Mouse (Mus musculus) Patski (cell line): ENCODE measurements around the gene Shank1. TPM values are rescaled to one million over a fixed set of nuclear protein-coding genes. Genes with fewer than 3 reads are reported as not detected.

ENCODE experiments used
- ATAC-seq: fragments of 100-300 bp; one replicate; pipeline ENCODE4 v1.8.0; 2021
- CTCF ChIA-PET: fragments of 350-600 bp; sonication (Branson Sonifier 250); formaldehyde crosslinking; loops from one replicate; lab custom pipeline; 2022; ENCODE audit warnings: inconsistent platforms; lab: Charles Lee
- POLR2A ChIA-PET: fragments of 350-600 bp; sonication (Branson Sonifier 250); formaldehyde crosslinking; loops from one replicate; lab custom pipeline; 2022; ENCODE audit warnings: antibody characterized with exemption, inconsistent platforms; lab: Charles Lee
- DNase-seq: peaks from one replicate; pipeline ENCODE4 v3.0.0-alpha.2; 2011; ENCODE audit warnings: low read depth, low spot score
- H3K27me3 ChIP-seq: fragments of 371-371 bp; one replicate; pipeline ENCODE4 v1.5.1; 2021
- CTCF ChIP-seq: fragments of 100-300 bp; IDR thresholded peaks from one replicate; pipeline ENCODE4 v1.5.1; 2021
- in situ Hi-C: fragments of 300-500 bp; cut with MboI; formaldehyde crosslinking; loops from 3 replicates; pipeline ENCODE4 v1.11.1; 2018; ENCODE audit warnings: low pct_unique_long_range_greater_than_20kb, mixed read lengths
- polyA plus RNA-seq: library from polyadenylated mRNA; unstranded; gene quantifications from one replicate; pipeline ENCODE4 v1.2.3, GENCODE M21; 2021

Shank1 gene
- polyA plus RNA-seq, 1 experiment from 2014 or later = 1.9 TPM

DNA sequence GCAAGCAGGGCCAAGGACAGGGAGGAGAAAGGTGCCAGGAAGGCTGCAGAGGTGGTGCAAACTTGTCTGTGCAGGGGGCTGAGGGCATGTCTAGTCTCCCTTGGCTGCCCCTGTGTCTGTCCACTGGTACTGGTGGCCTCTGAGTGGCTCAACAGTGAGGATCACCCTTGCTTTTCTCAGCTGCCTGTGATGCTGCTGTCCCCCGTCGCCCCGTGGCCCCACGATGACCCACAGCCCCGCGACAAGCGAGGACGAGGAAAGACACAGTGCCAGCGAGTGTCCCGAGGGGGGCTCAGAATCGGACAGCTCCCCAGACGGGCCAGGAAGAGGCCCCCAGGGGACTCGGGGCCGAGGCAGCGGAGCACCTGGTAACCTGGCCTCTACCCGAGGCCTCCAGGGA lies 2.4 kb downstream of the Shank1 start:
- CTCF ChIA-PET = interaction anchor here (1.2 kb wide), 1 partner anchor 50 kb away, joined by 4 read pairs; no protein-coding TSS in a partner anchor
- POLR2A ChIA-PET = no interaction called here
- peaks cover 23% of the 10 kb centered on the region for H3K27me3 ChIP-seq

GRCm38 (mm10) chr7:44317913-44318312 lies 7.9 kb downstream of the Shank1 start:
- peaks cover 14% of the 10 kb centered on the region for H3K27me3 ChIP-seq
- ChIA-PET CTCF (interaction anchor here (0.9 to 1.3 kb wide), 4 partner anchors 9 to 35 kb away, joined by 3 read pairs; no protein-coding TSS in a partner anchor), POLR2A (interaction anchor here (0.7 kb wide), 1 partner anchor 16 kb away, joined by 3 read pairs; no protein-coding TSS in a partner anchor)
- no peak for TF ChIP-seq CTCF
- DNase-seq (no peak), ATAC-seq (no peak)
- in situ Hi-C loops = no loop called here

More for the DNA sequence above, 2.4 kb downstream of the Shank1 start:
- in situ Hi-C loops = no loop called here
- no peak for TF ChIP-seq CTCF
- ATAC-seq (no peak), DNase-seq (no peak)

DNA sequence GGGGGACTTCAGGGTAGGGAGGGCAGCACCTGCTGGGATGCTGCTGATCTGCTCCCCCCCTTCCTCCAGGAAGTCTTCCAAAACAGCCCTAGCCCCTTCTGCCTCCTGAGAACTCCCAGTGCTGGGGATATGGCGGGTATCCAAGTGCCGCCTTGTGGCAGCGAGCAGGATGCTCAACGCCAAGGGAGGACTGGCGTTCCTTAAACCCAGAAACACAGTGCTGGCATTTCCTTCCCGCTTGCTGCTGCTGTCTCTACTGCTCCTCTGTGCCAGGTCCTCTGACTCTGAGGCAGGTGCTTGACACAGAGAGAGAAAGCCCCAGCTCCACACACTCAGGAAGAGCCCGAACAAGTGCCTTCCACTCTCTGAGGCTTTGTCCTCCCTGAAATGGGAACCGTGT lies 10.8 kb downstream of the Shank1 start:
- ChIA-PET POLR2A (no interaction called here), CTCF (no interaction called here)
- peaks cover 30% of the 10 kb centered on the region for H3K27me3 ChIP-seq
- TF ChIP-seq CTCF = no peak
- in situ Hi-C loops = no loop called here
- ATAC-seq (no peak), DNase-seq (no peak)

DNA sequence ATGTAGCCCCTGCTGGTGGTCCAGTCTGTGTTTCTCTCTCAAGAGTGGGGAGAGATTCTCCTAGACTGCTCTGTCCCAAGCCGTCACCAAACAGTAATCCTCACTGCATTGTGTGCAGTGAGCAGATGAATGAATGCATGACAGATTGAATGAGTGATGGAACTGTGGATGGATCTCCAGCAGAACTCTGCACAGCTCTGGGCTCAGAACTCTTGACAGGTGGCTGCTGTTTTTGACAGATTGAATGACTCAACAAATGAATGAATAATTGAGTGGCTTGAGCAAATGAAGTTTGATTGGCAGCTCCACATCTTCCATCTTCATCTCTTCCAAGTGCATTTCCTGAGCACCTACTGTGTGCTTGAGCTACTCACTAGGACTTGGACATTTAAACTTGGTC lies 12.2 kb downstream of the Shank1 start:
- TF ChIP-seq CTCF = no peak
- ChIA-PET CTCF (no interaction called here), POLR2A (no interaction called here)
- peaks cover 29% of the 10 kb centered on the region for H3K27me3 ChIP-seq
- DNase-seq (no peak), ATAC-seq (no peak)
- in situ Hi-C loops = no loop called here

DNA sequence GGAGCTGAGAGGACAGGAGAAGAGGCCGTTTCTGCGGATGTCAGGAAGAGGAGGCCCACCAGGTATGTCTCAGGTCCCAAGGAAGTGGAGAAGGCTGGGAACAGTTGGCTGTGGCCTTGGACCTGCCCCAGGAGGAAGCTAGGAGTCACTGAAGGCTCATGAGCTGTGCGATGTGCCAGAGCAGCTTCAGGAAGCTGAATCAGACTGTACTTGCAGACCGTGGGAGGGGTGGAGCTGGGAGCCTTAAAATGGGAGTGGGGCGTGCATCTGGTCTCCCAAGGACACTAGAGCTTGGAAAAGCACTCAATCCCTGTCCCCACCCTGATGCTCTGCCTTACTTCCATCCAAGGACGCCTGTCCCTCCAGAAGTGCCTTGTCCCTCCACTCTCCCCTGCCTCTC lies 16.6 kb downstream of the Shank1 start:
- no peak for ATAC-seq
- H3K27me3 ChIP-seq = peaks cover 31% of the 10 kb centered on the region
- ChIA-PET CTCF (interaction anchor here (1.2 kb wide), 1 partner anchor 31 kb away, joined by 3 read pairs; no protein-coding TSS in a partner anchor), POLR2A (no interaction called here)
- in situ Hi-C loops = loop anchor here (25.0 kb wide), 1 partner anchor 439 kb away; the partner anchor contains the start of gene Klk4
- DNase-seq = no peak
- TF ChIP-seq CTCF = no peak

- no peak for TF ChIP-seq CTCF
- ATAC-seq (no peak), DNase-seq (no peak)
- H3K27me3 ChIP-seq = peaks cover 22% of the 10 kb centered on the region
- POLR2A ChIA-PET = no interaction called here
- CTCF ChIA-PET = no interaction called here
- in situ Hi-C loops = loop anchor here (25.0 kb wide), 1 partner anchor 445 kb away; the partner anchor contains the start of gene Klk4
These were observed 22.3 kb downstream of the Shank1 start for GRCm38 (mm10) chr7:44332336-44332735.

GRCm38 (mm10) chr7:44334139-44334538 lies 24.1 kb downstream of the Shank1 start:
- in situ Hi-C loops = loop anchor here (25.0 kb wide), 1 partner anchor 447 kb away; the partner anchor contains the start of gene Klk4
- no peak for ATAC-seq
- DNase-seq = no peak
- ChIA-PET POLR2A (no interaction called here), CTCF (no interaction called here)
- no peak for TF ChIP-seq CTCF
- H3K27me3 ChIP-seq = peaks cover 38% of the 10 kb centered on the region

DNA sequence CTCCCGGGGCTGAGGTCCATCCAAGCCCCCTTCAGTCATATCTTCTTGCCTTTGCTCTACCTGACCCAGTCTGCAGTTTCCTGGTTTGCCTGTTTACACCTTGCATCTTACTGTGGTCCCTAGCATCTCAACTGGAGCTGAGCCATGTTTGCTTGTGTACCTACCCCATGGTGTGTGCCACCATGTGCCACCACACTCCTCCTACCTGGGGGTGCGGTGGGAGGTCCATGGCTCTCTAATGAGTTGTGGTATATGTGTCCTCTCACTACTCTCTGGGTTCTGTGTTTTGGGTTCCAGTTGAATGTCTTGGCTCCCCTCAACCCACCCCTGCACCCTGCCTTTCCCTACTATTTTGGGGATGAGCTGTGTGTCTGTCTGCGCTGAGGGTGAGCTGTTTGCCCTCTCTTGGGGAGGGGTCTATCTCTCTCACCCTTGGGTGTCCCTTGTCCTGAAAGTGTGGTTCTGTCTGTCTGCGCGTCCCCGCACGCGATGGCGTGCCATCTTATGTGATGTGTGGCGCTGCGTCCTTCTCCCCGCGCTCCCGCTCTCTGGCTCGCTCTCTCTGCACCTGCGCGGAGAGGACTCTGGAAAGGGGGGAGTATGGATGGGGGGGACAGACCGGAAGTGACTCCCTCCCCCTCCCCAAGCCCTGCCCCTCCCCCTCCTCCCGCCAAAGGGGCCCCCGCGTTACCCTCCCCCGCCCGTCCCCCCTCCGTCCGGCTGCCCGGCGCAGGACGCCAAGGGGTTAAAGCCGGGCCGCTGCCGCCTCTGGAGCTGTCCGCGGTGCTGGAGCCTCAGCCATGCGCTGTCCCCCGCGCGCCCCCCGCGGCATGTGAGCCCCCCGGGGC lies 25.2 kb downstream of the Shank1 start:
- ATAC-seq = no peak
- no peak for TF ChIP-seq CTCF
- CTCF ChIA-PET = no interaction called here
- no peak for DNase-seq
- peaks cover 45% of the 10 kb centered on the region for H3K27me3 ChIP-seq
- POLR2A ChIA-PET = no interaction called here
- in situ Hi-C loops = loop anchor here (25.0 kb wide), 1 partner anchor 448 kb away; the partner anchor contains the start of gene Klk4

GRCm38 (mm10) chr7:44336046-44337021 lies 26.3 kb downstream of the Shank1 start:
- DNase-seq (no peak), ATAC-seq (no peak)
- ChIA-PET POLR2A (no interaction called here), CTCF (no interaction called here)
- in situ Hi-C loops = loop anchor here (25.0 kb wide), 1 partner anchor 449 kb away; the partner anchor contains the start of gene Klk4
- H3K27me3 ChIP-seq = peaks cover 46% of the 10 kb centered on the region
- no peak for TF ChIP-seq CTCF
